Mouse (Mus musculus): Measurements from ENCODE around the gene Dhx35.

DNA sequence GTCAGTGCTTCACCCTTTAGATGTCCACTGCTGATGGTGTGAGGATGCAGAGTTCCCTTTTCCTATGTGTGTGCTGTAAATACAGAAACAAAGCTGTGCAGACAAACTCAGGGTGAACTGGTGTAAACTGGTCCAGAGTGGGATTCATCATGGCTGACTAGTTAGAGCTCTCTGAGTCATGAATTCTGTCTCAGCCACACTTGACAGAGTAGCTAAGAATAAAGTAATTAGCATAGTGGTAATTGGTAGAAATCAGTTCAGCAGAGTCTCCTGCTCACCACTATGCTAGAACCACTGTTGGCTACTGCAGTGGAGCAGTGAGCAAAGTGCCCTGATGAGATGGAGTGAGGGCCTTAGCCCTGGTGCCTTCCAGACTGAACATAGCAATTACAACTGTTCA is 21.1 kb downstream of the Dhx35 start:
- TF ChIP-seq CTCF (IDR thresholded peaks at IDR 0.05; ENCODE audit: insufficient read depth, low read length) = no peak
- TF ChIP-seq POLR2A (IDR thresholded peaks at IDR 0.05; ENCODE audit: borderline replicate concordance, extremely low read depth, low read depth, low read length) = no peak

All from lung, adult 2 months (tissue).